Mouse (Mus musculus) adrenal gland (tissue): ENCODE measurements at regions not wholly inside any gene's neighbourhood (a gene's known extent, or its start where the extent isn't known, plus 50 kb on each side); places are given as distances from the start of the nearest gene placed in this dataset.

ENCODE experiments used
- intact Hi-C: fragments of 180-260 bp; cut with DNase I; formaldehyde crosslinking; loops from one replicate; pipeline ENCODE4 v1.15.1; 2025

- intact Hi-C loops = no loop called here
These were observed 210.9 kb downstream of the Lrig3 start for GRCm38 (mm10) chr10:126176759-126177473.

GRCm38 (mm10) chr10:126182386-126182785, 216.4 kb downstream of the Lrig3 start:
- intact Hi-C loops = no loop called here

- intact Hi-C loops = no loop called here
These were observed 218.0 kb downstream of the Lrig3 start for GRCm38 (mm10) chr10:126183961-126184360.

- intact Hi-C loops = no loop called here
These were observed 219.4 kb downstream of the Lrig3 start for GRCm38 (mm10) chr10:126185410-126185809.

- intact Hi-C loops = no loop called here
These were observed 220.1 kb downstream of the Lrig3 start for GRCm38 (mm10) chr10:126186086-126186485.

GRCm38 (mm10) chr10:126189001-126189400, 223.0 kb downstream of the Lrig3 start:
- intact Hi-C loops = no loop called here
